In the genomic region with DNA sequence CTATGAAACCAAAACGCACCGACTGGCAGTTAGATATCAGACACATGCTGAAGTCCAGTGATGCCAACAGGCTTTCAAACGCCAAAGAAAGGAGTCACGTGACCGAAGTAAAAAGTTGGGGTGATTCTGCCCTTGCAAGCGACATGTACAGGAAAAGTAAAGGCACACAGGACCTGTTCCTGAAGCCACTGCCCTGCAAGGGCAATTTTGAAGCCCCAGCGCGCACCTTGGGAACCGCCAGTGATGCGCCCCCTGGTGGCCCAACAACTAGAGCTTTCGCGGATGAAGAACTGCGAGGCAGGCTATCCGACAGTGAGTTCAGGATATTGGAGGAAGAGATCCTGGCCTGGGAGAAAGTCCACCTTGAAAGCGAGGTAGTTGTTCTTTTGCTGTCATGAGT, we compare ENCODE assay signal across 8 mouse cellular contexts. TPM values are rescaled to one million over a fixed set of nuclear protein-coding genes. Genes with fewer than 3 reads are reported as not detected.
DNase-seq lines count a peak whose midpoint lies in the region; TF ChIP-seq lines count a peak whose summit lies in the region.
"Had no signal": no experiment of that assay in that cellular context is flagged by ENCODE, and none has a peak within 500 bp of the region (broad histone marks: within the 10 kb centered on the region; RNA-seq: fewer than 3 reads in every experiment).

No protein-coding gene starts in this region.

- H3K9ac ChIP-seq in MEL (ENCODE audit: control insufficient read depth, low read depth, low read length, poor library complexity, severe bottlenecking), result no peak overlapping the region

- no peaks in the 10 kb centered on the region; a peak in 1 of 4 replicates for H3K27me3 ChIP-seq in MEL (ENCODE audit: control insufficient read depth in 1 of 2, insufficient read depth in 2 of 2, low read length in 2 of 2)

- peak; percentile 42 to 88 (median 77) for TF ChIP-seq CTCF in MEL (IDR thresholded peaks at IDR 0.05 in 2 of 3, conservative IDR thresholded peaks at IDR 0.05 in 1 of 3; ENCODE audit: control insufficient read depth in 1 of 3, insufficient read depth in 1 of 3, low read depth in 2 of 3, low read length in 3 of 3, poor library complexity in 1 of 3, severe bottlenecking in 1 of 3)

- no peaks in the 10 kb centered on the region for H3K4me1 ChIP-seq in MEL (ENCODE audit: control insufficient read depth in 1 of 2, insufficient read depth in 2 of 2, low read length in 2 of 2)

- no peak overlapping the region for H3K4me3 ChIP-seq in MEL (ENCODE audit: control insufficient read depth in 1 of 2, insufficient read depth in 1 of 2, low read depth in 2 of 2, low read length in 2 of 2)

- H3K27ac ChIP-seq in MEL (ENCODE audit: control insufficient read depth, low read depth, low read length), result no peak overlapping the region

- no peaks in the 10 kb centered on the region for H3K9me3 ChIP-seq in MEL (replicated peaks; ENCODE audit: insufficient read depth, low read length)

- no peak for TF ChIP-seq POLR2A in MEL (IDR thresholded peaks at IDR 0.05; ENCODE audit: control insufficient read depth in 1 of 2, insufficient read depth in 1 of 2, low read depth in 1 of 2, low read length in 2 of 2, poor library complexity in 1 of 2)

- no peaks in the 10 kb centered on the region for H3K36me3 ChIP-seq in MEL (ENCODE audit: control insufficient read depth in 1 of 2, insufficient read depth in 2 of 2, low read length in 2 of 2)

- H3K79me2 ChIP-seq in MEL (ENCODE audit: control insufficient read depth, insufficient read depth, low read length, poor library complexity), result no peaks in the 10 kb centered on the region

- DNase-seq in CD4-positive helper T cell, adult 2 months (ENCODE audit: low read depth, low spot score), result peak; percentile 75
- peak; percentile 64 for DNase-seq in MEL (ENCODE audit: low read depth, low spot score)
- peak; percentile 72 for DNase-seq in cerebellum, adult 8-10 months
- peak; percentile 89 for DNase-seq in gastrocnemius, postnatal 10 days
- DNase-seq in kidney, postnatal 36 days, result peak; percentile 82 to 95
- DNase-seq in lung, postnatal 25 days (ENCODE audit: low spot score), result peak; percentile 72
- DNase-seq in skeletal muscle tissue, adult 2 months (ENCODE audit: low read depth, low spot score), result peak; percentile 53

- TF ChIP-seq EP300 in MEL (IDR thresholded peaks at IDR 0.05; ENCODE audit: low read depth in 1 of 2, low read length in 2 of 2), result no peak

- TF ChIP-seq RAD21 in MEL (IDR thresholded peaks at IDR 0.05; ENCODE audit: low read depth, low read length), result peak; percentile 59

TF ChIP-seq in MEL, 35 proteins besides CTCF, POLR2A, EP300 and RAD21:
- TF ChIP-seq ZC3H11A (IDR thresholded peaks at IDR 0.05; ENCODE audit: low read depth, low read length), result peak; percentile 79
- peak; percentile 47 for TF ChIP-seq USF1 (IDR thresholded peaks at IDR 0.05; ENCODE audit: low read depth, low read length)
- no peak for TF ChIP-seq MXI1 (IDR thresholded peaks at IDR 0.05; ENCODE audit: low read depth, low read length)
- no peak for TF ChIP-seq MAZ (IDR thresholded peaks at IDR 0.05; ENCODE audit: low read depth, low read length)
- TF ChIP-seq GATA1 (IDR thresholded peaks at IDR 0.05; ENCODE audit: low read depth, low read length), result no peak
- no peak for TF ChIP-seq UBTF (IDR thresholded peaks at IDR 0.05; ENCODE audit: borderline replicate concordance, insufficient read depth, low read depth, low read length)
- TF ChIP-seq SMC3 (IDR thresholded peaks at IDR 0.05; ENCODE audit: low read depth, low read length), result peak; percentile 94
- 0 out of 2 replicates have a peak, but pooled peaks have one; percentile 7 for TF ChIP-seq BHLHE40 (IDR thresholded peaks at IDR 0.05; ENCODE audit: borderline replicate concordance, low read depth, low read length)

RNA-seq across cellular contexts. Expression of gene Ankrd36, which starts 59.5 kb away (rescaled TPM):
- 3.4 and 5.2 TPM in 2 replicates for total RNA-seq in MEL (2012; rRNA removed)
- 1 to 10 TPM in 1 of 2 experiments, not detected in 1; 3.2 TPM for polyA plus RNA-seq in MEL (2012; ENCODE audit: insufficient read depth in 1 of 2, insufficient read length in 2 of 2, low read depth in 1 of 2, low replicate concordance in 2 of 2, missing spikeins in 1 of 2)
- total RNA-seq in gastrocnemius, postnatal 10 days (2021), result not detected
- total RNA-seq: left cerebral cortex, postnatal 14 days had no signal
